Mouse (Mus musculus) cerebellum, postnatal 25 days (tissue): ENCODE measurements around the gene Vps29.

Experiments
- DNase-seq, 2 experiments: peaks; one replicate each; pipeline ENCODE4 v3.0.0; 2021; ENCODE audit warnings: mixed read lengths in 2 of 2

The Vps29 gene

GRCm38 (mm10) chr5:122336554-122337294 lies 17.4 kb upstream of the Vps29 start:
- DNase-seq = no peak

GRCm38 (mm10) chr5:122342874-122343273 lies 11.3 kb upstream of the Vps29 start:
- DNase-seq = no peak

GRCm38 (mm10) chr5:122343768-122344167 lies 10.4 kb upstream of the Vps29 start:
- no peak for DNase-seq

- DNase-seq = peak; percentile 84 to 88
Observed at GRCm38 (mm10) chr5:122344260-122344659, 9.9 kb upstream of the Vps29 start.

DNA sequence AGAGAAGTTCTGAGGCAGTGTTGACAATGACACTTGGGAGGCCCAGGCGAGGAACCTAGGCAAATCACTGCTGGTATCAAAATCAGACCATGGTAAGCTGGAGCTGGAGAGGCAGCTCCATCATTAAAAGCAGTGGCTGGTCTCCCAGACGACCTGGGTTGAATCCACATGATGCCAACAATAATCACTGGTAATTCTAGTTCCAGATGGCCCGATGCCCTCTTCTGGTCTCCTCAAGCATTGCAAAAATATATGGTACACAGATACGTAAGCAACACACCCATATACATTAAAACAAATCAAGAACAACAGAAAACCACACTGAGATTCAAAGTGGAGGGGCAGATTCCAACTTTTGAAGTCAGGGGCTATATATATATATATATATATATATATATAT lies 8.4 kb upstream of the Vps29 start:
- peak in 1 of 2 experiments; percentile 31 for DNase-seq

DNA sequence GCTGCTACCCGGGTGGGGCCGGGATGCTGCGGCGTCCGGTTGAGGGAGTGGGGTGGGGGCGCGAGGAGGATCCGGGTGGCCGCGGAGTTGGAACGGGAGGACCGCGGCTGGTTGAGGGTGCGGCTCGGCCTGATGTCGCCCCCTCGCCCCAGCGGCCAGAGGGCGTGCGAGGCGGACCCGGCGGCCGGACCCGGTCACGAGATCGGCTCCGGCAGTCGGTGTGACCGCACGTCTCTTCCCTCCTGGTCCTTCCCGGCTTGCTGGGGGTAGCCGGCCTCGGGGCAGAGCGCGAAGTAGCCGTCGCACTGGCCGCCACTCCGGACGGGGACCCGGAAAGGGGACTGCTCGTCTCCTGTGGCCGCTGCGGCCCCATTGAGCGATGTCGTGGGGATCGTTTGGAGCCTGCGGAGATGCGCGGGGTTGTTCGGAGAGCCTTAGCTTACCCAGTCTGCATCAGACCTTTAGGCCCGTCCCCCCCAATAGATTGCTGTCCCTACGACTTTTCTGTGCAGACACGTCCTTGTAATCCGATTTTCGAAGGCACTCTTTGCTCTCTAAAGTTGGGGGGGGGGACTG lies 411 bp downstream of the Vps29 start:
- DNase-seq = no peak

DNA sequence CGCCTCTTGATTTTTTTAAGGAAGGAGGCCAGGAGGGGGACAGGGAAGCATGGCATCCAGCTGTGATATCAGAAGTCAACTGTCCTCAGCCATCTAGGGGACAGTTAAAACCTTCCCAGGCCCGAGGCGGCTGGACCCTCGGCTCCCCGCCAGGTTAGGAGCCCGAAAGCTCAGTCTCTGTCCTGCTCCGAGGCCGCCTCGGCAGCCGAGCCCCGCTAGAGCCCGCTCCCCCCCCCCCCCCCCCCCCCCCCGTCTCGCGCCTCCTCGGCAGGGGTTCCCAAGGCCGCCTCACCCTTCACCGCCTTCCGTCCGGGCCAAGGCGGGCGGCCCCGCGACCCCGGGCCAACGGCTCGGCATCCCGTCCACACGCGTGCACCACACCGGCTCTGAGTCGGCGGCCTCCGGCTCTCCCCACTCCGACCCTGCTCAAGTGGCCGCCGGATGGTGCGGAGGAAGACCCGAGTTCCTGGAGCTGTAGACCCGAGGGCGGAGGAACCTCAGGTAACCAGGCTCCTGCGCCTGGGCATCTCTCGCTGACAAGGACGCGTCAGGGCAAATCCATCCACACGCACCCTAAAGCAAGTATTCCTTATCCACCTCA lies 17.5 kb downstream of the Vps29 start, which contains the start of gene Gpn3:
TSS of gene Gpn3 (plus strand) at position 286 of the 601 bp plus-strand sequence.
- peak in 1 of 2 experiments; percentile 69 for DNase-seq

DNA sequence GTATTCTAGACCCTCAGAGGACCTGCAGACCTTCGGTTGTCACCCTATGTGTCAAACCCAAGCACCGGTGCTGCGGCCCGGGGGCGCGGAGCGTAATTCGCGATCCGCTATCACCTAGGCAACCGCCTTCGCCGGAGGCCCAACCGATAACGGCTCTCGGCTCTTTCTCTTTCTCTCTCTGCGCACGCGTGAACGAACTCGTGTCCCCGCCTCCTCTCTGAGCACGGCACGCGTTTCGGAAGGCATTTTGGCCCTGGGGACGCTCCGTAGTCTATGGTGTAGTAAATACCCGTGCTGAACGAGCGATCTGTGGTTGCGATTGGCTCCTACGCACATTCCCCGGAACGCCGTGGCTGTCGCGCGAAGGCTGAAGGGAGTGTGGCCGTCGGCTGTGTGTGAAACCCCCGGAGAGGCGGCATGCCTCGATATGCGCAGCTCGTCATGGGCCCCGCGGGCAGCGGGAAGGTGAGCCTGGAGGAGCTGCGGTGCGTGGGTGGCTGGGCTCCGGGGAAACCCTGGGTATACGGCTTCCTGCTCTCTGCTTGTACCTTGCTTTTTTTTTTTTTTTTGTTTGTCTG lies 18.1 kb downstream of the Vps29 start, which contains the start of gene Fam216a:
TSS of gene Fam216a (minus strand) at position 173 of the 578 bp plus-strand sequence.
- DNase-seq = peak; percentile 100

DNA sequence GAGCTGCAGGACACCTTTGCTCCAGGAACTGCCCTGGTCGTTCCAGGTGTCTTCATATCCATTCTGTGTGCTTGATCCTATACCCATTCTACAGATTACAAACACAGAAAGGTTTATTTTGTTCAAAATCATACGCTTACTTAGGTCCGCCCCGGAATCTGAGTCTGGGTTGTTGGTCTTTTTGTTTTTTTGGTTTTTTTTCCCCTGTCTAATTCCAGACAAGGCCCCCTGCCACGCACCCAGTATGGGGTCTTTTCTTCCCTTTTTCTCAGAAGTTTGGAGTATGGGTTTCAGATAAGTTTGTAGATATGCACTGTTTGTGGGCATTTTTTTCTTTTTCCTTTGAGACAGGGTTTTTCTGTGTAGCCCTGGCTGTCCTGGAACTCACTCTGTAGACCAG lies 18.7 kb downstream of the Vps29 start:
- peak in 1 of 2 experiments; percentile 40 for DNase-seq

GRCm38 (mm10) chr5:122377101-122377833 lies 23.1 kb downstream of the Vps29 start:
- DNase-seq = no peak

GRCm38 (mm10) chr5:122378171-122378570 lies 24.0 kb downstream of the Vps29 start:
- DNase-seq = peak in 1 of 2 experiments; percentile 13

DNA sequence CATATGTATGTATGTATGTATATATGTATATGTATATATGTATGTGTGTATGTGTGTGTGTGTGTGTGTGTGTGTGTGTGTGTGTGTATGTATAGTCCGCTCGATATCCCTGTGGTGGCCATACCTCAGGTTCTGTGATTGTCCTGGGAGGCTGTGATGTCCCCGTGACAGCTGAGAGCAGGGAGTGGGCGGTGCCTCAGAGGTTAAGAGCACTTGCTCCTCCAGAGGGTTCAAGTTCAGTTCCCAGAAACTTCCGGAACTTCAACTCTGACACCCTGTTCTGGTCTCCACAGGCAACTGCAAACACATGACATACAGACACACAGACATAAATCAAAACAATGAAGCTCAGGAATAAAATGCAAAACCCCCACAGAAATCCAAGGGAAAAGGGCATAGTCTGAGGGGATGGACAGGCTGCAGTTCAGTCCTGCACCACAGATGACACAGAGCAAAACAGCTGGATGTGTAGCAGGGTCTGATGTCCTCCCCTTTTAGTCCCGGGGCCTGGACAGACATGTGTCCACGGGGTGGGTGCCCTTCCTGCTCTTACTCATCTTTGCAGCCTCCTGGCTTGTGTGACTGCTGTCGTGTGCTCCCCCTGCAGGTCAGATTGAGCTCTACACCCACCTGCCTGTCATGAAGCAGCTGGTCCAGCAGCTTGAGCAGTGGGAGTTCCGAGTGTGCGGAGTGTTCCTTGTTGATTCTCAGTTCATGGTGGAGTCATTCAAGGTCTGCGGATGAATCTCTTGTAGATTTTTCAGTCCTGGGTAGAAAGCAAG lies 25.4 kb downstream of the Vps29 start:
- peak; percentile 88 to 90 for DNase-seq

DNA sequence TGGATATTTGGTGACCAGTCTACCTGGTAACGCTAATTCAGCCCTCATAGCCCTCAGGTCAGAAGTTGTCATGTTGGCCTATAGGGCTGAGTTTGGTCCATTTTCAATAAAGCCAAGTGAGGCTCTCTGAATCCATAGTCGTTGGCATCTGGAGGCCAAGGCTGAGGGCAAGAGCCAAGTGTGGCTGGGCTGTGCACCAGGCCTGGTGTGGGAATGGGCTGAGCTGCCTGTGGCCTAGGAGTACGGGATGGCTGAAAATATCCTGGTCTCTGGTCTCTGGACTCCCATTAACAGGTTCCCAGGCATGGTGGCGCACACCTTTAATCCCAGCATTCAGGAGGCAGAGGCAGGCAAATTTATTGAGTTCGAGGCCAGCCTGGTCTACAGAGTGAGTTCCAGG lies 35.8 kb downstream of the Vps29 start:
- DNase-seq = peak; percentile 43 to 63

DNA sequence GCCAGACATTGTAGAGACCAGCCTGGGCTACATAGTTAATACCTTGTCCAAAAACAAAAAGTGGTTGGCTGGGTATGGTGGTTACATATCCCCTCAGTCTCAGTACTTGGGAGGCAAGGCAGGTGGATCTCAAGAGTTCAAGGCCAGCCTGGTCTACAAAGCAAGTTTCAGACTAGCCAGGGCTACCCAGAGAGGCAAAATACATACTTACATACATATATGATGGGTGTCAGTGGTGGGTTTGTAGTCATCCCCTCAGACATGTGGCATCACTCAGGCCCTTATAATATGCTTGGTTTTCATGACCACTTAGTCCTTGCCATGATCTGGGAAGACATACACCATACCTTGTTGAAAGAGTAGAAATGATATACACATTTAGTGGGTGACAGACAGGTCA lies 36.5 kb downstream of the Vps29 start:
- no peak for DNase-seq

DNA sequence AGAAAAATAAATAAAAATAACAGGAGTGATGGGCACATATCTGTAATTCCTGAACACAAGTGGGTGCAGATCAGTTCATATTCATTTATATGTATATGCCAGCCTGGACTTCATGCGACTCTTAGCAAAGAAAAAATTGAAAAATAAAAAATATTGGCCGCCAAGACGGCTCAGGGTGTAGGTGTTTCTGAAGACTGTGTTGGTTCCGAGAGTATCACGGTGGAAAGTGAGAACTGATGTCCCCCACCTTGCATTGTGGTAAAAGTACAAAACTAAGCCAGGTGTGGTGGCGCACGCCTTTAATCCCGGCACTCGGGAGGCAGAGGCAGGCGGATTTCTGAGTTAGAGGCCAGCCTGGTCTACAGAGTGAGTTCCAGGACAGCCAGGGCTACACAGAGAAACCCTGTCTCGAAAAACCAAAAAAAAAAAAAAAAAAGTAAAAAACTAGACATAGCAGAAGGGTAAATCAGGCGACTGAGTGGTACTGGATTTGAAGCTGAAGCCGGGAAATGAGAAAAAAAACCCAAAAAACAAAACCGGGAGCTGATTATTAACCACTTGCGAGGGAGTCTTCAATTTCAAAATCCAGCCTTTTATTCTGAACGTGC lies 37.1 kb downstream of the Vps29 start:
- DNase-seq = peak in 1 of 2 experiments; percentile 12

GRCm38 (mm10) chr5:122391786-122392180 lies 37.6 kb downstream of the Vps29 start, which contains the start of gene Arpc3:
Gene Arpc3, plus strand, starts transcription at chr5:122391878.
- DNase-seq = peak; percentile 95 to 97

DNA sequence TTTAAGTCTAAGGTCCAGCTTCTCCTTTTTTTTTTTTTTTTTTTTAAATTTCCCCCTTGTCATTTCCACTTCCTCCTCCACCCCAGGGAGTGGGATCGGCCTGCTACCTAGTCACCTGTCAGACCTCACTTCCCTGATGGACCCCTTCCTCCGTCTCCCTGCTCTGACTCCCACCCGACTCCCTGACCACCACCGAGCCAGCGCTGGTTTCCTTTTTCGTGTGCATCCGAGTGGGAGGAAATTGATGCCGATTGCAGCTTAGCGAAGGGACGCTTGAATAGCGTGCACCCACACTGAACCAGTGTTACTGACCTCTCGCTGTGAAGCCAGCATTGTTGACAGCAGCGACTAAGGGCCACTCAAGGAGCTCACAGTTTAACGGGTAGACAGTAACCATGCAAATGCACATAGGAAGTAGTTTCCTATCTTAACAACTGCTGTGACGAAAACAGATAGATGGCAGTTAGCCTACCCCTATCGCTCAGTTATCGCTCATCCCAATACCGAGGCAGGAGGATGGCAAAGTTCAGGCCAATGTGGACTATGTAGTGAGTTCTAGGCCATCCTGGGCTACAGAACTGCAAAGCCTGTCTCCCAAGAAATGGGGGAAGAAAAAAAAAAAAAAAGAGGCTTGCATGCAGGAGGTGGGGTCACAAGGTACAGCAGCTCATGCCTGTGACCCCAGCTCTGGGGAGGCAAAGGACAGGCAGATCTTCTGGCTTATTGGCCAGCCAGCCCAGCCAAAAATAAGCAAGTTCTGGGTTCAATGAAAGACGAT lies 38.2 kb downstream of the Vps29 start:
- peak; percentile 43 to 47 for DNase-seq

- DNase-seq = peak; percentile 77 to 85
Observed at GRCm38 (mm10) chr5:122393887-122394286, 39.7 kb downstream of the Vps29 start.

DNA sequence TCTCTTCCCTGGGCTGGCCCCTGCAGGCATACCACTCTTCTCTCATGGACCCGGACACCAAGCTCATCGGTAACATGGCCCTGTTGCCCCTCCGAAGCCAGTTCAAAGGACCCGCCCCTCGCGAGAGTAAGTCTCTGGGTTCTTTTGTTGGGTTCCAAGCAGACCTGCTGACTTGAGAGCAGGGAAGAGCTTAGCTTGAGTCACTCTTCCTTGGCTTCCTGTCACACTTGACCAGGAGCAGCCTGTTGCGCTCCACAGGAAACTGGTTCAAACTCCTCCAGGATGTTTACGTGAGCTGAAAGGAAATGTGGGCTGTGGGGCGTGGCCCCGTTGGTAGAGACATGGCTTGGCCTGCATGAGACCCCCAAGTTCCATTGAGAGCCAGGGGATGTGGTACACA lies 42.6 kb downstream of the Vps29 start:
- peak in 1 of 2 experiments; percentile 20 for DNase-seq

DNA sequence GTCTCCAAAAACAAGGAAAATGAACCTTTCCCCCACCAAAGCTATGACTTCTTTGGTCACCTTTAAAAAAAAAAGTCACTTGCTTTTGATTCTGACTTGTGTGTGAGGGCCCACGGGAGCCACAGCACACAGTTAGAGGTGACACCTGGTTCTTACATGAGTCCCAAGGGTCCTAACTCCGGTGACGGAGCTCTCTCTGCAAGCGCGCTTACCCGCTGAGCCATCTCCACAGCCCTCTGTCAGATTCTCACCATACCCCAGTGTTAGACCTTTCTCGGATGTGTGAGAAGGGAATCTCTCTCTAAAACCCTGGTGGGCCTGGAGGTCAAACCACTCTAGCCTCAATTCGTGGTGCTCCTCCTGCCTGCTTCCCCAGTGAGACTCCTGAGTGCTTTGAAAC lies 43.3 kb downstream of the Vps29 start:
- DNase-seq = no peak

- peak in 1 of 2 experiments; percentile 9 for DNase-seq
Observed at GRCm38 (mm10) chr5:122399871-122400270, 45.7 kb downstream of the Vps29 start.
